Mouse (Mus musculus): Measurements from ENCODE around the gene Itgb8. TPM values are rescaled to one million over a fixed set of nuclear protein-coding genes. Genes with fewer than 3 reads are reported as not detected.

Gene Itgb8
- total and polyA plus RNA-seq, 3 experiments: not detected

- in situ Hi-C loops (cut with MboI; ENCODE audit: low pct_ligation_motif_present, low pct_unique_long_range_greater_than_20kb, low sequenced_read_pairs) (no loop called here), dilution Hi-C loops (cut with MboI; ENCODE audit: extremely low pct_ligation_motif_present, extremely low pct_unique_long_range_greater_than_20kb, low sequenced_read_pairs) (no loop called here)
- DNase-seq (ENCODE audit: extremely low read depth): no peak
- no peaks in the 10 kb centered on the region for H3K27me3 ChIP-seq (replicated peaks)
- TF ChIP-seq MYC (IDR thresholded peaks at IDR 0.05; ENCODE audit: low read depth, low read length) (no peak), RCOR1 (conservative IDR thresholded peaks at IDR 0.05; ENCODE audit: low read depth, low read length) (no peak), ZC3H11A (IDR thresholded peaks at IDR 0.05; ENCODE audit: low read depth, low read length) (no peak), HCFC1 (IDR thresholded peaks at IDR 0.05; ENCODE audit: low read depth, low read length) (no peak), EP300 (IDR thresholded peaks at IDR 0.05; ENCODE audit: low read length) (no peak), PAX5 (IDR thresholded peaks at IDR 0.05; ENCODE audit: low read length) (no peak), MAX (IDR thresholded peaks at IDR 0.05; ENCODE audit: low read length) (no peak), CHD2 (IDR thresholded peaks at IDR 0.05; ENCODE audit: low read length) (no peak), BHLHE40 (IDR thresholded peaks at IDR 0.05; ENCODE audit: low read depth, low read length) (no peak), E2F4 (IDR thresholded peaks at IDR 0.05; ENCODE audit: insufficient replicate concordance, low read depth, low read length) (no peak), MAFK (IDR thresholded peaks at IDR 0.05; ENCODE audit: insufficient replicate concordance, low read length) (no peak), MEF2A (IDR thresholded peaks at IDR 0.05; ENCODE audit: borderline replicate concordance, low read depth, low read length) (no peak), CTCF (conservative IDR thresholded peaks at IDR 0.05 in 1 of 2, IDR thresholded peaks at IDR 0.05 in 1 of 2; ENCODE audit: low read depth in 2 of 2, low read length in 2 of 2) (no peak), ZMIZ1 (IDR thresholded peaks at IDR 0.05; ENCODE audit: low read depth, low read length) (no peak), NELFE (IDR thresholded peaks at IDR 0.05; ENCODE audit: low read depth, low read length) (no peak), IRF4 (IDR thresholded peaks at IDR 0.05; ENCODE audit: low read depth, low read length) (no peak), GABPA (IDR thresholded peaks at IDR 0.05; ENCODE audit: insufficient replicate concordance, low read depth, low read length) (no peak)
- no peaks in the 10 kb centered on the region for H3K9me3 ChIP-seq (replicated peaks; ENCODE audit: low read length)
- H3K4me3 ChIP-seq (replicated peaks in 1 of 3; ENCODE audit: low read depth in 2 of 3, low read length in 2 of 3, poor library complexity in 1 of 3): no peak overlapping the region
- no peak overlapping the region for H3K27ac ChIP-seq (ENCODE audit: insufficient read depth, low read depth)
- no peaks in the 10 kb centered on the region for H3K36me3 ChIP-seq (replicated peaks in 1 of 2; ENCODE audit: control insufficient read depth in 1 of 2, insufficient read depth in 1 of 2, low read length in 1 of 2)
- no peak overlapping the region for H3K9ac ChIP-seq (ENCODE audit: insufficient read depth, low read depth)
- H3K79me2 ChIP-seq (replicated peaks; ENCODE audit: control insufficient read depth, extremely low read depth, insufficient read depth, poor library complexity, severe bottlenecking): no peaks in the 10 kb centered on the region
- no peak overlapping the region for H3K4me2 ChIP-seq (ENCODE audit: insufficient read depth, low read depth, poor library complexity, severe bottlenecking)
- peaks cover 0 to 3% of the 10 kb centered on the region in 2 experiments; a peak in 1 of 4 replicates for H3K4me1 ChIP-seq (ENCODE audit: control insufficient read depth in 1 of 2, insufficient read depth in 2 of 2)
These were observed 6.8 kb downstream of the Itgb8 start for GRCm38 (mm10) chr12:119231831-119232230.

- no peak overlapping the region for H3K9ac ChIP-seq (ENCODE audit: insufficient read depth, low read depth)
- H3K4me2 ChIP-seq (ENCODE audit: insufficient read depth, low read depth, poor library complexity, severe bottlenecking): no peak overlapping the region
- H3K27me3 ChIP-seq (replicated peaks): no peaks in the 10 kb centered on the region
- no peaks in the 10 kb centered on the region for H3K9me3 ChIP-seq (replicated peaks; ENCODE audit: low read length)
- DNase-seq (ENCODE audit: extremely low read depth): peak; percentile 13
- H3K79me2 ChIP-seq (replicated peaks; ENCODE audit: control insufficient read depth, extremely low read depth, insufficient read depth, poor library complexity, severe bottlenecking): no peaks in the 10 kb centered on the region
- dilution Hi-C loops (cut with MboI; ENCODE audit: extremely low pct_ligation_motif_present, extremely low pct_unique_long_range_greater_than_20kb, low sequenced_read_pairs) (no loop called here), in situ Hi-C loops (cut with MboI; ENCODE audit: low pct_ligation_motif_present, low pct_unique_long_range_greater_than_20kb, low sequenced_read_pairs) (no loop called here)
- no peak for TF ChIP-seq RCOR1 (conservative IDR thresholded peaks at IDR 0.05; ENCODE audit: low read depth, low read length)
- peak in 1 of 2 experiments; percentile 51; a peak in 2 of 4 replicates for TF ChIP-seq CTCF (conservative IDR thresholded peaks at IDR 0.05 in 1 of 2, IDR thresholded peaks at IDR 0.05 in 1 of 2; ENCODE audit: low read depth in 2 of 2, low read length in 2 of 2)
- TF ChIP-seq RAD21 (IDR thresholded peaks at IDR 0.05; ENCODE audit: low read depth, low read length): peak; percentile 51
- TF ChIP-seq SMC3 (IDR thresholded peaks at IDR 0.05; ENCODE audit: low read depth, low read length): peak; percentile 33
- H3K36me3 ChIP-seq (replicated peaks in 1 of 2; ENCODE audit: control insufficient read depth in 1 of 2, insufficient read depth in 1 of 2, low read length in 1 of 2): no peaks in the 10 kb centered on the region
- no peak overlapping the region for H3K27ac ChIP-seq (ENCODE audit: insufficient read depth, low read depth)
- H3K4me3 ChIP-seq (replicated peaks in 1 of 3; ENCODE audit: low read depth in 2 of 3, low read length in 2 of 3, poor library complexity in 1 of 3): no peak overlapping the region
- peaks cover 0 to 3% of the 10 kb centered on the region in 2 experiments; a peak in 1 of 4 replicates for H3K4me1 ChIP-seq (ENCODE audit: control insufficient read depth in 1 of 2, insufficient read depth in 2 of 2)
These were observed 8.2 kb downstream of the Itgb8 start for GRCm38 (mm10) chr12:119230444-119230843.
